Mouse (Mus musculus) liver, adult 2 months (tissue): ENCODE data around the gene Gm17364.

ENCODE experiments used
- CTCF ChIP-seq: fragments of 200-500 bp; IDR thresholded peaks from 2 replicates; pipeline ENCODE4 v1.5.1; 2011; ENCODE audit warnings: low read depth, low read length, control low read depth
- POLR2A ChIP-seq: fragments of 200-500 bp; IDR thresholded peaks from 2 replicates; pipeline ENCODE4 v1.6.1; 2011; ENCODE audit warnings: low read length, control low read depth; ENCODE audit not compliant: insufficient read depth; ENCODE audit errors: extremely low read depth

- TF ChIP-seq CTCF (no peak), POLR2A (no peak)
Measured at GRCm38 (mm10) chr13:41233241-41233640, 40.5 kb downstream of the Gm17364 start.
